Mouse (Mus musculus): ENCODE measurements around the gene Brwd1.
A peak's percentile ranks its signal among the peaks of the same experiment; 100 is the strongest.
"Not testable (repeated sequence)": the region's sequence is repeated elsewhere in the genome, so short reads cannot be mapped to it uniquely, and the experiment has no call there.

Gene Brwd1

GRCm38 (mm10) chr16:96080524-96080923 is 1.8 kb downstream of the Brwd1 start:
- no peak for DNase-seq (ENCODE audit: low spot score)

GRCm38 (mm10) chr16:96068364-96068763 is 14.0 kb downstream of the Brwd1 start:
- no peak for DNase-seq (ENCODE audit: low spot score)

DNA sequence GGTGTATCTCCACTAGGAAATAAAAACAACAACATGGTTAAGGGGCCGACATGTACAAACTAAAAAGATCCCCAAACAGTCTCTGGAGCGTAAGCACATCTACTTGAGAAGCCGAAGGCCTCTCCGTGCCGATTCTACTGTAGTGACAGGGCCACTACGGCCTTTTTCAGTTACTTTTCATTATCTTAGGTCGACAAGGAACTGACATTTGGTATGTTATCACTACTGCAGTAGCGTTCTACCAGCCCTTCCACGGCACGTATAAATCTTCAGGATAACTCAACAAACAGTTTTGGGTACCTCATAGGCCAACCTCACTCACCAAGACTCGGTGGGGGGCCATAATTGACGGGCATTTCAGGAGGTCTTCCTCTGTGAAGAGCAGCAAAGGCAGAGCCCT is 16.2 kb downstream of the Brwd1 start:
- no peak for DNase-seq (ENCODE audit: low spot score)

DNA sequence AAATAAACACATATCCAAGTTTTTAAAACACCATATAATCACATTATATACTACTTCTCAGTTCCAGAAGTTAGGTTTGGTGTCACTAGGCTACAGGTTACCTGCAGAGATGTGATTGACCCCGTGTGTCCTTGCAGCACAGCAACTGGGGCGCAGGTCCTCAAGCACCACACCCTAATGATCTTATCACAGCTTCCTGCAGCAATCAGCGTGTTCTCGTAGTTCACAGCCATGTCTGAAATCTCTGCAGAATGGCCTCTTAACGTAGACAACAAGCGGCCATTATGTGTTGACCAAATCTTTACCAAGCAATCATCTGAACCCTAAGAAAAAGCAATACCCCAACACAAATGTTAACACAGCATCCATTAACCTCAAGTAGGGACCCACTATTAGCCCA is 17.7 kb downstream of the Brwd1 start:
- DNase-seq (ENCODE audit: low spot score), result no peak

- peak; percentile 59 for DNase-seq (ENCODE audit: low spot score)
Observed at GRCm38 (mm10) chr16:96044096-96044495, 38.2 kb downstream of the Brwd1 start.

DNA sequence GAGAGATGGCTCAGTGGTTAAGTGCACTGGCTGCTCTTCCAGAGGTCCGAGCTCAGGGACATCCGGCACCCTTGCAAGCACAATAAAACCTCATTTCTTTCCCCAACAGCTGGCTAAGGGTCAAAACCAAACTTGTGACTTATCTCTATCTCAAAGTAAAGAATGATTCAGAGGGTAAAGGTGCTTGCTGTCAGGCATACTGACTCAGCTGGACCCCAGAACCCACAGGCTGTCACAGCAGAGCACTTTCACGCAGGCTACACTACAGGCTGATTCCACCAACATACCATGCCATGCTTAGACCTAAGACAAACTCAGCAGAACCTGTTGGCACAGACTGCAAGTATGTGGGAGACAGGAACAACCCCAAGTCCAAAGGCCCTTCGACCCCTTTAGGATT is 41.6 kb downstream of the Brwd1 start:
- peak; percentile 68 for DNase-seq (ENCODE audit: low spot score)

DNA sequence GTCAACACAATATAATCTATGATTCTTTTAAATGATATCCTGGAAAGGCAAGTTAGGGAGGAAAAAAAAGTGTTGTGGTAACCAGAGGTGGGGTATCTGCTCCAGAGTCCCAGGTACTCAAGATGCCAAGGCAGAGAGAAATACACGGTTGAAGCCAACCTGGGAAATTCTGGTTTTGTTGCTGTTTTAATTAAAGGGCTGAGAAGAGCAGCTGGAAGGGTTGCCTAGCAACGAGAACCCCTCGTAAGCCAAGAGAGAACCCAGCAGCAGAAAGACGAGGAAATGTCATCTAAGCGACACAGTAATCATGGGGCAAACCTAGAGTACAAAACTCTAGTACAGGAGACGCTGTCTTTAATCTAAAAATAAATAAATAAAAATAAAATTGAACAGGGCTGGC is 42.8 kb downstream of the Brwd1 start:
- DNase-seq (ENCODE audit: low spot score), result no peak

DNA sequence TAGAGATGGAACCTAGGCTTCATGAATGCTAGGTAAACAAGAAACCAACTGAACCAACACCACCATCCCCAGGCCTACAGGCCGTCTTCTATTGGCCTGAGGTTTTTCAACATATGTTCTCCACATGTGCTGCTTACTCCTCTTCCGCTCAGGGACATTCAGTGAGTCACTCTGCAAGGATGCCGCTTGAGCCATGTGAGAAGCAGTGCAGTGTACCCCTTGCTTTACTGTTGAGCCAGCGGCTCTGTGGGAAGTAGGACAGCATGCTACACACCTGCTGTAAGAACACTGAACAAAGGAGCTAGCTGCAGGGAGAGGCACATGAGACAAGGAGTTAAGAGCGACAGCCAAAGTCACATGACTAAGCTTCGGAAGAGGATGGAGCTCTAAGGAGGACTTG is 47.9 kb downstream of the Brwd1 start:
- no peak for DNase-seq (ENCODE audit: low spot score)

GRCm38 (mm10) chr16:96032368-96033043 is 49.8 kb downstream of the Brwd1 start:
- no peak for DNase-seq (ENCODE audit: low spot score)

DNA sequence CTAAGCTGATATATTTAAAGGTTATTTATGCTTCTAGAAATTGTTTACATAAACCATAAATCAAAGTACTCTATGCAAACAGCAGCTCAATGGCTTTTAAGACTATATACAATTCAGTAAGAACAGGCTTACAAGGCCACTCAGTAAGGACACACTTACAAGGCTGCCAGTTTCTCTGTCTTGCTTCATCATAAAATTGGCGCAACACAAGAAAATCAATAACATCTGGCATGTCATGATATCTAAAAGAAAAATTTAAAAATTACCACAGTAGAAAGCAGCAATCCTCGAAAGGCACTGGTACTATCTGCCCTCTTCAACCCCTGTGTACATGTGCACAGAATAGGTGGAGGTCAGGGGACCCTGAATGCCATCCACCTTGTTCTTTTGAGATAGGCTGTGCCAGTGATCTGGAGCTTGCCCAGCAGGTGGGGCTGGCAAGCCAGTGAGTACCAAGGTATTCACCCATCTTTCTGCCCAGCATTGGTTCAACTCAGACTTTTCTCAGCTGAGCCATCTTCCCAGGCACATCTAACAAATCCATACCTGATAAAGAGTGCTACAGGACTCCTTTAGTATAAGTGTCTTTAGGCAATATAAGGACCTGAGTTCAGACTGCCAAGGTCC is 51.7 kb downstream of the Brwd1 start:
- no peak for DNase-seq (ENCODE audit: low spot score)

DNA sequence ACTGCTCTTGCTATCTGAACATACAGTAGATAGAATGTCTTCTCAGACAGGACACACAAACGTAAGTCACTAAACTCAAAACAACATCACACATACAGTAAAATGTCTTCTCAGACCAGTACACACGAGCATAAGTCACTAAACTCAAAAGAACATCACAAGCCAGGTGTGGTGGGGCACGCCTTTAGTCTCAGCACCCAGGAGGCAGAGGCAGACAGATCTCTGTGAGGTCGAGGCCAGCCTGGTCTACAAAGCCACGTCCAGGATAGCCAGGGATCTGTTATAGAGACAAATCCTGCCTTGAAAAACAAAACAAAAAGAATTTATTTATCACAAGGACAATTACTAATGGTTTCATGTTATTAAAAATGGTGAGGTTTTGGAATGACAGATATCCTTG is 56.1 kb downstream of the Brwd1 start:
- DNase-seq (ENCODE audit: low spot score), result no peak

DNA sequence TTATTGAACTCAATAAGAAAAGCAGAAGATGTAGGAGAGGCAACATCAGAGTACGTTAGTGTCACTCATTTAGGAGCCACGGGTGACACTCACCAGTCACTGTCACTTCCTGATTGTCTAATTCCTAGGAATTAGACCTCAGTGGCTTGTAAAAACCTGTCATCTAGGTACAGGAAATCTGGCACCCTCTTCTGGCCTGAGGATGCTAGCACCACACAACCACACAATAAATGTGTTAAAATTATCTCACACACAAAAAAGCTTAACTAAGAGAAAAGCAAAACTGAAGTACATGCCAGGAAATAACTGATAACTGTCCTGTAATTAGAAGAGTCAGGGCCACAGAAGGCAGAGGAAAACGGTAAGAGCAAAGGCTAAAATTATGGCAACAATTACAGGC is 57.1 kb downstream of the Brwd1 start:
- DNase-seq (ENCODE audit: low spot score), result no peak

GRCm38 (mm10) chr16:96021045-96021444 is 61.3 kb downstream of the Brwd1 start:
- DNase-seq (ENCODE audit: low spot score), result no peak

DNA sequence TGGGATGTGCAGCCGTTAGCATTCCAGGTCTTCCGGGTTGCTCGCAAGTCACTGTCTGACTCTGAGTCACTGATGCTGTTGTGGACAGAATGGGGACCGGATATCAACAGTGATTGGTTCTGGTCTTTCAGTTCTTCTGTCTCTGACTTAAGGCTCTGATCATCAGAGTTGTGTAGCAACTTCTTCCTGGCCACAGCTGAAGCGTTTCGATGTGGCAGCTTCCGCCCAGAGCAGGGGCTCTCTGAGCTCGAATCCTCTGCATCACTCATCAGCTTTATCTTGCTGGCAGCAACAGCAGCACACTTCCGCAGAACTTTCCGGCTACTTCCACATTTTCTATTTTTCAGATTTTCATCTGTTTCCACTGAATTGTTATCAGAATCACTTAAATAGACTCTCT is 73.2 kb downstream of the Brwd1 start:
- DNase-seq (ENCODE audit: low spot score), result not testable (repeated sequence)

GRCm38 (mm10) chr16:96004278-96004677 is 78.0 kb downstream of the Brwd1 start:
- not testable (repeated sequence) for DNase-seq (ENCODE audit: low spot score)

- no peak for DNase-seq (ENCODE audit: low spot score)
Observed at GRCm38 (mm10) chr16:95999291-95999690, 83.0 kb downstream of the Brwd1 start.

DNA sequence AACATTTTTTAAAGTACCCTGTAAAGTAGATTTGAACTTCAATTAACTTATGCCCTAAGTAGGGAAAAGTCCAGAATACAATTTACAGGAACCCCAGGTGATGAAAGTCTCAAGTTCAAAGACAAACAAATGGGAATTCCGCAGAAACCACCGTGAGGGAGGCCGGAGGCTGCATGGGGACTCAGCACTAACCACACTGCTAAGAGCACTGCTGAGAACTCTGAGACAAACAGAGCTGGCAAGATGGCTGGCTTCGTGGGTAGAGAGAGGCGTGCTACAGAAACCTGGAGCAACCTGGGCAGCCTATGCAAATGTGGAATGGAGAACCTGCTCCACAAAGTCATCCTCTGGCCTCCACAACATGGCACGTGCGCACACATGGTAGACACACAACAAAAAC is 86.2 kb downstream of the Brwd1 start:
- DNase-seq (ENCODE audit: low spot score), result no peak

GRCm38 (mm10) chr16:95994576-95994975 is 87.8 kb downstream of the Brwd1 start:
- DNase-seq (ENCODE audit: low spot score), result peak; percentile 8

DNA sequence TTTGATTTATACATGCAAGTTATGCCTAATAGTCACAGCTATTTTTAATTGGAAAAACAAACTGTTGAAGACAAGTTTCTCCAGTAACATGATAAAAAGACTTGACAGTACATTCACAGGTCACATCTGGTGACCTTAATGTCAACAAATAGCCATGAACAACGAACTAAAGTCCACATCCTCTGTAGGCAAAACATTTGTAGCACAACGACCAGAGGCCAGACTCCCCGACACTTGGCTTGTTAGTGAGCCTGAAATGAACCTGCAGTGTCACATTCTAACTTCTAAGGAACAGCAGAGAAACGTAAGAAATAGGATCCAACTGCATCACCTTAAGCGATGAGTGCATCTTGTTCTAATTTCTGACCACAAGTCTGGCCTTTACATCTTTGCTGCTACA is 89.7 kb downstream of the Brwd1 start:
- DNase-seq (ENCODE audit: low spot score), result peak; percentile 26

GRCm38 (mm10) chr16:95991122-95991900 is 91.0 kb downstream of the Brwd1 start:
- DNase-seq (ENCODE audit: low spot score), result peak; percentile 36

DNA sequence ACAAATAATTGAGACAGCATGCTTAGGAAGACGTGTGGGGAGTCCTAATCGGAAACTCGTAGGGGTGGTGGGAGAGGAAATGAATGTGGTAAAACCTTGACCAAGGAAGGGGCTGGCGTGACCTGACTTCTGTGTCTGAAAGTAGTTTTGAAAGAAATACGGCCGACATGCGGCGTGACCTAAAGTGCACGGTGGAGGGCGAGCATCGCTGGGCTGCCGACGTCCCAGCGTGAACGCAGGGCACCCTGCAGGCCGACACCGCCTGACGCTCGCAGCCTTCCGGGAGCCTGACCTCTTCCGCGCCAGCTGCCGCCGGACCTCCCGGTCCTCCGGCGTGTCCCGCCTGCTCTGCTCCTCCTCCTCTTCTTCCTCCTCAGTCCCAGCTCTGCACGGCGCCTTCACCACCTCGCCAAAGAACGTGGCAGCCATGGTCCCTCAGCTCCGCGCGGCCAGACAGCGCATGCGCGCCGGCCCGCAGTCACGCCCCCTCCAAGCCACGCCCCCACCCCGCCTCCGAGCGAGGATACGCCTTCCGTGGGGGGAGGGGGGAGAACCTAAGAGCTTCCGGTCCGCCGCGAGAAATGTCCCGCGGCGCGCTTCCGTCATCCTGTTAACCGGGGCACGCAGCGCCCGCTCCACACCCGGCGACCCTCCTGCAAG is 91.7 kb downstream of the Brwd1 start, which contains the start of gene Psmg1:
Psmg1 (minus strand) TSS at position 499 of the 660 bp plus-strand sequence.
- DNase-seq (ENCODE audit: low spot score), result peak; percentile 95

DNA sequence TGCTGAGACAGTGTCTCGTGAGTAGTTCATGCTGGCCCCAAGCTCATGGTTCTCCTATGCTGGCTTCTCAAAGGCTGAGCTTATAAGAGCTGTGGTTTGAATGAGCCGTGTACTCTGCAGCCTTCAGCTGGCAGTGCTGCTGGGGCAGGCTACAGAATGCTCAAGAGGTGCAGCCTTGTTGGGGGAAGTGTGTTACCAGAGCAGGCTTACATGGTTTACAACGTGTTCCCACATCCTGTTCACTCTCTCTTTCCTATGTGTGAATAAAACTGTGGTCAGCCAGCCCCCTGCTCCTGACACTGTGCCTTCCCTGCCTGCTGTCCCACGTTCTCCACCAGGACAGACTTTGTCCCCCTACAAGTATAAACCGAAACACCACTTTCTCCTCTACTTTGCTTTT is 97.4 kb downstream of the Brwd1 start:
- no peak for DNase-seq (ENCODE audit: low spot score)

DNA sequence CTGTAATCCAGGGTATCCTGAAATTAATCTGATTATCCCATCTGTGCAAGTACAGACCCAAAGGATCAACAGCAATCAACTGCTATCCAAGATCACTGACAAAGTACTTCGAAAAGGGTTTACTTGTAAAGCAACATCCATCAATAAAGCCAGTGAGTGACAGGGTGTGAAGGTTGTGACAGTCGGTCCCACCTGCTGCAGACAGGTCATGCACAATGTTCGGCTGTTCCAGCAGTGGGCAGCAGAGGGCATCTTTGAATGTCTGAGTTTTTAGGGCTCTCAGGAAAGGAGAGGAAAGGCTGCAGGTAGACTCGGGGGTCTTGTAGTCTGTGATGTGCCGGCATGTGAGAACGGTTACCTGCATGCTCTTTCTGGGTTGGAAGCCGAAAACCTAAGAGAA is 98.7 kb downstream of the Brwd1 start:
- DNase-seq (ENCODE audit: low spot score), result no peak

All from yolk sac, embryonic 10.5 days (tissue).